Mouse (Mus musculus) midbrain, postnatal 0 days (tissue): ENCODE data around the gene Dsn1. TPM values are rescaled to one million over a fixed set of nuclear protein-coding genes. Genes with fewer than 3 reads are reported as not detected.

ENCODE experiments used
- ATAC-seq: fragments of 200-750 bp; cut with Nextera tagmentation; 2 replicates; pipeline ENCODE4 v1.8.0; 2017; ENCODE audit warnings: moderate number of reproducible peaks, mild to moderate bottlenecking, moderate TSS enrichment, moderate library complexity; ENCODE audit not compliant: low FRiP score
- DNase-seq: peaks from one replicate; pipeline ENCODE4 v3.0.0-alpha.2; 2015; ENCODE audit warnings: low spot score
- H3K27ac ChIP-seq: fragments of 300-500 bp; sonication (generic); 2 replicates; pipeline ENCODE4 v1.5.1; 2014; ENCODE audit warnings: low read depth, mild to moderate bottlenecking, low read length, mixed read lengths
- H3K27me3 ChIP-seq: fragments of 300-500 bp; sonication (generic); 2 replicates; pipeline ENCODE4 v1.6.1; 2014; ENCODE audit warnings: low read length, control low read depth, mixed read lengths; ENCODE audit not compliant: insufficient read depth
- H3K36me3 ChIP-seq: fragments of 300-500 bp; sonication (generic); 2 replicates; pipeline ENCODE4 v1.6.1; 2014; ENCODE audit warnings: low read length, control low read depth, mixed read lengths; ENCODE audit not compliant: insufficient read depth
- H3K4me1 ChIP-seq: fragments of 300-500 bp; sonication (generic); 2 replicates; pipeline ENCODE4 v1.6.1; 2014; ENCODE audit warnings: mild to moderate bottlenecking, control low read depth, antibody characterized with exemption, low read length, mixed read lengths; ENCODE audit not compliant: insufficient read depth
- H3K4me2 ChIP-seq: fragments of 300-500 bp; sonication (generic); 2 replicates; pipeline ENCODE4 v1.6.1; 2014; ENCODE audit warnings: low read depth, mild to moderate bottlenecking, low read length, mixed read lengths; ENCODE audit not compliant: poor library complexity, severe bottlenecking
- H3K4me3 ChIP-seq: fragments of 300-500 bp; sonication (generic); 2 replicates; pipeline ENCODE4 v1.5.1; 2014; ENCODE audit warnings: low read depth, mild to moderate bottlenecking, low read length, moderate library complexity
- H3K9ac ChIP-seq: fragments of 300-500 bp; sonication (generic); replicated peaks from 2 replicates; pipeline ENCODE4 v1.6.1; 2014; ENCODE audit warnings: mild to moderate bottlenecking, low read length, moderate library complexity, mixed read lengths; ENCODE audit not compliant: poor library complexity, severe bottlenecking
- H3K9me3 ChIP-seq: fragments of 300-500 bp; sonication (generic); 2 replicates; pipeline ENCODE4 v1.6.1; 2016; ENCODE audit warnings: low read length, control low read depth
- CTCF ChIP-seq: IDR thresholded peaks from 2 replicates; pipeline ENCODE4 v1.5.1; 2016; ENCODE audit warnings: antibody characterized with exemption, mild to moderate bottlenecking
- WGBS: fragments of 180-500 bp; shearing (Covaris S2); extraction: QIAGEN DNeasy Blood & Tissue Kit; methylation state at CpG from one replicate; pipeline ENCODE4 v1.1.7; 2014; 5-methylcytosine and 5-hydroxymethylcytosine counted together
- polyA plus RNA-seq: library from polyadenylated mRNA; unstranded; fragments of >200 nt; fragmentation: Nextera tagmentation; extraction: Ambion mirVana; gene quantifications from 2 replicates; pipeline ENCODE4 v1.2.1, GENCODE M21; 2015
- total RNA-seq: library from RNA; depleted of rRNA; stranded (reverse); fragments of >200 nt; gene quantifications from 2 replicates; pipeline ENCODE4 v1.2.3, GENCODE M21; 2014

Dsn1 gene
- total and polyA plus RNA-seq, 2 experiments from 2014 or later, result 7.8 to 8.8 TPM

DNA sequence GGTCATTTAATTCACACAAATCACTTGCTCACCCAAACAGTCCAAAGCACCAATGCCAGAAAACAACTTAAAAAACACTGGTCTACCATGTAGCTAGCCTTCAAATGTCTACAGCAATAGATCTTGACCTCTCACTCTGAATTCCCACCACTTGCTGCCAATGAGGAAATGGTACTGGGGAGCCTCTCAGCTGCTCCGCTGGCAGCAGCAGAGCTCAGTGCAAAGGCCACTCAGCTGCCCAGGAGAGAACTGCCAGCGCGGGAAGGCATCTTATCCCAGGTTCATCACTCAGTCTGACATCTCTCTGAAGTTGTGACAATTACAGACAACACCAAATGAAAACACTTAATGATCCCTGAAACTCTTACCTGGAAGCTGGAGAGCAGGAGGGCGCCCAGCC is 4.6 kb downstream of the Dsn1 start:
- Histone ChIP-seq H3K36me3 (no peaks in the 10 kb centered on the region), H3K4me1 (peaks cover 5% of the 10 kb centered on the region; the same call in 1 of the 2 replicates), H3K9ac (no peak overlapping the region), H3K9me3 (no peaks in the 10 kb centered on the region), H3K4me3 (no peak overlapping the region), H3K27me3 (no peaks in the 10 kb centered on the region), H3K27ac (no peak overlapping the region), H3K4me2 (no peak overlapping the region)
- WGBS, result 95% methylated on average over 4 of the region's 4 CpGs
- ATAC-seq (no peak), DNase-seq (no peak)
- no peak for TF ChIP-seq CTCF

- 91% methylated on average over 5 of the region's 5 CpGs for WGBS
- Histone ChIP-seq H3K4me2 (no peak overlapping the region), H3K27ac (no peak overlapping the region), H3K9ac (no peak overlapping the region), H3K4me1 (no peaks in the 10 kb centered on the region), H3K4me3 (no peak overlapping the region), H3K9me3 (no peaks in the 10 kb centered on the region), H3K36me3 (peaks cover 3% of the 10 kb centered on the region; the same call in 1 of the 2 replicates), H3K27me3 (no peaks in the 10 kb centered on the region)
- ATAC-seq, result no peak
- no peak for TF ChIP-seq CTCF
- DNase-seq, result no peak
These were observed 8.7 kb downstream of the Dsn1 start for GRCm38 (mm10) chr2:156998263-156998662.

GRCm38 (mm10) chr2:156996576-156996975 is 10.4 kb downstream of the Dsn1 start:
- no peaks in the 10 kb centered on the region for H3K4me1 ChIP-seq
- H3K36me3 ChIP-seq, result peaks cover 3% of the 10 kb centered on the region; the same call in 1 of the 2 replicates
- H3K4me3 ChIP-seq, result no peak overlapping the region
- ATAC-seq (no peak), DNase-seq (peak; percentile 88)
- H3K9ac ChIP-seq, result no peak overlapping the region
- H3K27me3 ChIP-seq, result no peaks in the 10 kb centered on the region
- peak; percentile 83 for TF ChIP-seq CTCF
- H3K27ac ChIP-seq, result no peak overlapping the region
- H3K9me3 ChIP-seq, result no peaks in the 10 kb centered on the region
- no peak overlapping the region for H3K4me2 ChIP-seq
- 64% methylated on average over 6 of the region's 6 CpGs for WGBS

- WGBS, result under 1% methylated on average over 65 of the region's 66 CpGs
- H3K36me3 ChIP-seq, result peaks cover 3% of the 10 kb centered on the region; the same call in 1 of the 2 replicates
- no peaks in the 10 kb centered on the region for H3K9me3 ChIP-seq
- H3K4me1 ChIP-seq, result peaks cover 9% of the 10 kb centered on the region
- H3K27ac ChIP-seq, result peak within 1 kb of the TSS; percentile 79
- H3K4me3 ChIP-seq, result peak within 1 kb of the TSS; percentile 88
- TF ChIP-seq CTCF, result peak; percentile 57
- DNase-seq (peak; percentile 99), ATAC-seq (peak; percentile 95)
- H3K9ac ChIP-seq, result peak within 1 kb of the TSS; percentile 92
- H3K4me2 ChIP-seq, result peak within 1 kb of the TSS; percentile 87
- H3K27me3 ChIP-seq, result no peaks in the 10 kb centered on the region
These were observed 15.3 kb downstream of the Dsn1 start, which contains the start of gene Ndrg3 for GRCm38 (mm10) chr2:156991470-156992319. TSS of gene Ndrg3 (minus strand) at chr2:156992056.

DNA sequence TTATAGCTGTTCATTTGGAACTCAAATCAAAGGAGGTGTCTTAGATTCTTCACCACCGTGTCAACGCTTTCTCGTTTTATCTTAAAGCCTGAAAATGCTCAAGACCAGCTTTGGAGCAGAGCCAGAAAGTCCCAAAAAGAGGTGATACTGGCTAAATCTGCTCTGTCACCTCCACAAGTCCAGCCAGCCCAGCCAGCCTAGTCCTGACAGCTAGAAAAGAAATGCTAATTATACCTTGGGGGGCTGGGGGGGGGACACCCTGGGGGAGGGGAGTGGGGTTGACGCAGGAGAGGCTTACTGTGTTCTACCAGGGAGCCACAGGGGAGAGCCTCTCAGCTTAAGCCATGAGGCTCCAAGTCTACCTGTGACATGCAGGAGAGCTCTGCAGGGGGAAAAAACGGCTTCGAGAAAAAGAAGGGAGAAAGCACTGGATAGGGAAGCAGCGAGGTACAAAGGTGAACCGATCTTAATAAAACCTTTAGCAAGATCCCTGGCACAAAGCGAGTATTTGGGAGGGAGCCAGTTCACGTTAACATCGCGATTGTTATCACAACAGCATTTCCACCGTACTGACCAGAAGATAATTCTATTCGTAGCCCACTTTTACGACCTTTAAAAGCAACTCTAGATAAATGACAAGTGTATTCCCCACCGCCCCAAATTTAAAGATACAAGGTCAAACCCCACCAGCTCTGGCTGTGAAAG is 16.1 kb downstream of the Dsn1 start:
- Histone ChIP-seq H3K27ac (peak overlapping the region; percentile 79), H3K4me2 (peak overlapping the region; percentile 87), H3K27me3 (no peaks in the 10 kb centered on the region), H3K4me1 (peaks cover 9% of the 10 kb centered on the region), H3K9me3 (no peaks in the 10 kb centered on the region), H3K36me3 (no peaks in the 10 kb centered on the region; the same call in 1 of the 2 replicates), H3K9ac (peak overlapping the region; percentile 92), H3K4me3 (peak overlapping the region; percentile 88)
- peak; percentile 30 for DNase-seq
- ATAC-seq, result no peak
- WGBS, result 3% methylated on average over 16 of the region's 16 CpGs
- no peak for TF ChIP-seq CTCF
